Mouse (Mus musculus) CD4-positive, CD25-positive, alpha-beta regulatory T cell (primary cell): ENCODE measurements around the gene Rbmxl1. TPM values are rescaled to one million over a fixed set of nuclear protein-coding genes. Genes with fewer than 3 reads are reported as not detected.

Source experiments
- polyA plus RNA-seq: library from polyadenylated mRNA; unstranded; fragments of 100-300 nt; shearing (Covaris generic); gene quantifications from one replicate; pipeline ENCODE4 v1.2.1, GENCODE M21; 2017

Gene Rbmxl1
- 100 TPM for polyA plus RNA-seq

DNA sequence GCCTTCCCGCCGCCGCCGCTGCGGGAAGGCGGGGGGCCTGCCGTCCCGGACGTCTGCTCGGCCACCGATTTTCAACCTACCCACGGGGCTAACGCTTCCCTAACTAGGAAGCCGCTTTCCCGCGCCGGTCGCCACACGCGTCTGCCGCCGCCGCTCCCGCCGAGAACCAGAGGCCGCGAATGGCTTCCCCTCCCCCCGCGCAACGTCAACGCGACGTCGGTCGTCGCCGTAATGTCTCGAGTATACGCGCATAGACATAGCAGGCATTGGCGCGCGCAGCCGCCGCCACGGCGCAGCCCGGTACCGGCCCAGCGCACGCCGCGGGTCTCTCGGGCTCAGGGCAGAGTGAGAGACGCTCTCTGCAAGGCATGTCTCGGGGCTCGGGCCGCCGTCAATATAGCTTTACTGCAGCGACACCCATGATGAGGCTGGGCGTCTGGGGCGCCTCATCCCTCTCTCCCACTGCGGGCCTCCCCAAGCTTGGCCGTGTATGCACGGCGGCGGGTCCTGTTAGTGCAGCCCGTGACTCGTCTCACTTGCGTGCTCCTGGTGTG lies at the start of gene Rbmxl1:
Gene Rbmxl1 (minus strand): TSS at position 180 of the 554 bp plus-strand sequence.

DNA sequence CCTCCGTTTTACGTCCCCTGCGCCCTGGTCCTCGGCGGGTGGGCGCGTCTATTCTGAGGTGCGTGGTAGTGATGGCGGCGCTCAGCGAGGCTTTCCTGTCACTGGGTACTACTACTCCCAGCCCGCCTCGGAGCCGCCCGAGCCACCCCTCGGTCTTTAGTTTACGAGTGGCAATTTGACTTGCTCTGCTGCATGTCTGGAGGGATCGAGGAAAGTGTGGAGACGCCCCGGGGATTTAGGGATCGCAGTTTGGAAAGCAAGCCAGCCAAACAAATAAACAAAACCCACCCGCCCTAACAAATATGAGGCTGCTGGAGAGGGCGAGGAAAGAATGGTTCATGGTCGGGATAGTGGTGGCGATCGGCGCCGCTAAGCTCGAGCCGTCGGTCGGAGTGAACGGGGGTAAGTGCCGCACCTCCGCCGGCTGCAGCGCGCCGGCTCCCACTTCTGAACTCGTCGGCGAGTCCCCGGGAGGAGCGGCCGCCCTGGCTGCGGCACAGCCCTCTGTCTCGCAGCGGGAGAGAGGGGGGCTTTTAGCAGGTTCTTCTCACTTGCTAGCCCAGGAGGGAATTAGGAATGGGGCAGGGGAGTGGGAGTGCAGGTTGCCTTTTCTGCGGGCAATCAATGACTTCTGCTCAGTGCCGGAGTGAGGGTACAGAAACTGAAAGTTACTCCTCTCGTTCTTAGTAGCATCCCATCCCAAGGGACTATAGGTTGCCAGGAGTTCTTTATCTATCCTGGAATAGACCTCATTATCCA lies 754 bp upstream of the Rbmxl1 start, which contains the start of gene Slc10a7:
Gene Slc10a7 (plus strand): TSS at position 74 of the 759 bp plus-strand sequence.

Other genes with a start within 250 kb of the Rbmxl1 start
- not detected for gene Pou4f2, start 72.3 kb downstream of the Rbmxl1 start, polyA plus RNA-seq
- 17.9 TPM for gene Slc10a7, start 448 bp upstream of the Rbmxl1 start, polyA plus RNA-seq